Mouse (Mus musculus): ENCODE data around the gene Dio2.

DNA sequence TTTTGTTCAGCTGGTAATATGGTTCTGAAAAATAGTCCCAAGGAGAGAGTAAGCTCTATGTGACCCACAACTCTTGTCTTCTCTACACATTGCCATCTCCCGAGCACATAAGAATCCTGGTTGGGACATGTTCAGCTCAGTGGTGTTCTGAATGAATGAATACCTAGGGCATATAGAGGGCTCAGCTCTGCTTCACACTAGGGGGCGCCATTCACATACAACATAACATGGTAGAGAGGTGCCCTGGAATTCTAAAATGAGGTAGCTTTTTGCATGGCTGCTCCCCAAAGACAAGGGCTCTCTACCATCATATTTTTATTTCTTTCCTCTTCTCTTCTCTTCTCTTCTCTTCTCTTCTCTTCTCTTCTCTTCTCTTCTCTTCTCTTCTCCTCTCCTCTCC lies 2.2 kb upstream of the Dio2 start:
- TF ChIP-seq GATA1 (IDR thresholded peaks at IDR 0.05; ENCODE audit: low read length) (no peak), TAL1 (IDR thresholded peaks at IDR 0.05; ENCODE audit: low read length) (no peak)
